Mouse (Mus musculus) adrenal gland, adult 2 months (tissue): Measurements from ENCODE around the gene Peak1. TPM values are rescaled to one million over a fixed set of nuclear protein-coding genes. Genes with fewer than 3 reads are reported as not detected.
A peak's percentile ranks its signal among the peaks of the same experiment; 100 is the strongest.

Experiments
- DNase-seq: peaks from one replicate; pipeline ENCODE4 v3.0.0; 2021
- polyA plus RNA-seq: library from polyadenylated mRNA; depleted of rRNA; stranded (reverse); fragments of >200 nt; gene quantifications from 2 replicates; pipeline ENCODE4 v1.2.3, GENCODE M21; 2012
- total RNA-seq, 2 experiments: library from RNA; stranded (reverse); gene quantifications; 2 replicates each; pipeline ENCODE4 v1.2.3; 2021

Peak1 gene
- total and polyA plus RNA-seq, 3 experiments: 10.7 to 46.4 (median 38.9) TPM

GRCm38 (mm10) chr9:56255676-56256432, 162.0 kb downstream of the Peak1 start:
- DNase-seq: no peak

- no peak for DNase-seq
Observed at GRCm38 (mm10) chr9:56244336-56244735, 173.5 kb downstream of the Peak1 start.

GRCm38 (mm10) chr9:56243885-56244284, 174.0 kb downstream of the Peak1 start:
- DNase-seq: no peak

GRCm38 (mm10) chr9:56242686-56243085, 175.2 kb downstream of the Peak1 start:
- DNase-seq: no peak

DNA sequence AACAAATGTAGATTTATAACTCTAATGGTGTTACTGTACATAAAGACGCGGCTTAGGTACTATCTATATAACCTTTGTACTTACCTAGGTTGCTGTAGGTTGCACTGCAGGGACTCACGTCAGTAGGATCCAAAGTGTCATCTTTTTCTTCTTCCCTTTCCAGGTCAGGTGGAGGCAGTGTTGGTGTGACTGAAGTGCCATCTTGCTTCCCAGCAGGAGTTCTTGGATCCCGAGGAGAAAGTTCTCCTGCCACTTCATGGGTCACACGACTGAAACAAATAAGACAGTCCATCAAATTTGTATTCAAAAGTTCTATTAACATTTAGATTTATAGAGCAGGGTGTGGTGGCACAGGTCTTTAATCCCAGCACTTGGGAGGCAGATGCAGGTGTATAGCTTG, 176.8 kb downstream of the Peak1 start:
- no peak for DNase-seq

- DNase-seq: no peak
Observed at GRCm38 (mm10) chr9:56235871-56236298, 182.0 kb downstream of the Peak1 start.

GRCm38 (mm10) chr9:56235281-56235680, 182.6 kb downstream of the Peak1 start:
- no peak for DNase-seq

- no peak for DNase-seq
Observed at GRCm38 (mm10) chr9:56234561-56234960, 183.3 kb downstream of the Peak1 start.

DNA sequence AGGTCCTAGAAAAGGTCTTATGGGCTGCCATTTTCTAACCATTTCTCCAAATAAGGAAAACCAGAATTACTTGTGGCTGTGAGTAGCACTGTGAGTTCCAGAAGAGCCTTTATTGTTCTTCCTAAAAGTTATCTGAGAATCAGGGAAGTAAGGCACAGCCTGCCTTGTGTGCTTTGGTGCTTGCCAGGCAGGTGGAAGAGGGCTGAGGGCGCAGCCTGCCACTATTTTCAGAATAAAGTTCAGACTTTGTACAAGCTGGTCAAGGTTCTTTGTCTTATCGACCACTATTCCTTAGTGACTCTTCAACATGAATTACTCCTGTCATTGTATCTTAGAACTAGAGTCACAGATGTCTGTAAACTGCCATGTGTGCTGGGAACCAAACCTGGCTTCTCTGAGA, 184.6 kb downstream of the Peak1 start:
- no peak for DNase-seq

DNA sequence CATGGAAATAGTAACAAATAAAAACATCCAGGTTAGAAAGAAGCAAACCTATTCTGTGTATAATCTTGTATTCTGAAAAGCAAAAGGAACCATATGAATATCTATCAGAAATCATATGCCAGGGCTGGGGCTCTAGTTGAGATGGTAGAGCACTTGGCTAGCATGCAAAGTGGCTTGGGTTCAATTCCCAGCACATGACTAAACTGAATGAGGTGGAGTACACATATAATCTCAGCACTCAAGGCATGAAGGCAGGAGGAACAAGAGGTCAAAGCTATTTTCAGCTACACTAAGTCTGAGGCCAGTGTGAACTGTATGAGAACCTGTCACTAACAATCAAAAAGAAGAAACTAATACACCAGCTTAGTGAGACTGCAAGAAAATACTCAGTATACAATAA, 187.0 kb downstream of the Peak1 start:
- DNase-seq: no peak

- DNase-seq: no peak
Observed at GRCm38 (mm10) chr9:56227626-56228025, 190.2 kb downstream of the Peak1 start.

GRCm38 (mm10) chr9:56223429-56224051, 194.3 kb downstream of the Peak1 start:
- DNase-seq: peak; percentile 76

DNA sequence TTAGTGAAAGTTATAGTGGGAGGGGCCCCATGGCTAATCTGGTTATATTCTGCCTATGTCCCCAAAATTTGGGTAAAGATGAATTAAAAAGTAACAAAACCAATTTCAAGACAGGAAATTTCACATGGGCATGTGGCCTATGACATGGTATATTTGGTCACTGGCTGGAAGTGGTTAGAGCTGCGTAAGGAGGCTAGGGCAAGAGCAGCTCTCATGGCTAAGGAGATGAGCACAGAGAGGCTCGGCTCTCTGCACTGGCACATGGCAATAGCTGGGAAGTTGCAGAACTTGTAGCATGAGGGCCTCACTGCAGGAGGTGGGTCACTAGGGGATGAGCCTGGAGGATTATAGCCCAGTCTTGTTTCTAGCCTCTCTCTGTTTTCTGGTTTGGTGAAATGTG, 199.0 kb downstream of the Peak1 start:
- no peak for DNase-seq

DNA sequence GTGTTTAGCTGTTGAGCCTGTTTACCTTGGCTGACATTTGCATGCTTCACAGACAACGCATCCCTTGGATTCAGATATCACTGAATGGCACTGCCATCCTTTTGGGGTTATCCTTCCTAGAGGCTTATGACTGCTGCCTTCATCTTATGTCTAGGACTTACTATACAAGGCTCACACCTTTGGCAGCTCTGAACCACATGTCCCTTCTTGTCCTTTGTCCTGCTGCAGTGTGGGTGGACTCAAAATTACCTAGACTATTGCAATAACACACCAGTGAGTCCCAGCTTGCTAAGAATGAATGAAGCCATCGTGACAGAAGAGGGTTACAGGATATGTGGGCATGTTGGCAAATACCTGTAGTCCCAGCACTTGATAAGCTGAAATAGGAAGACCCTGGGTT, 199.8 kb downstream of the Peak1 start:
- no peak for DNase-seq

GRCm38 (mm10) chr9:56217386-56217785, 200.5 kb downstream of the Peak1 start:
- DNase-seq: no peak

DNA sequence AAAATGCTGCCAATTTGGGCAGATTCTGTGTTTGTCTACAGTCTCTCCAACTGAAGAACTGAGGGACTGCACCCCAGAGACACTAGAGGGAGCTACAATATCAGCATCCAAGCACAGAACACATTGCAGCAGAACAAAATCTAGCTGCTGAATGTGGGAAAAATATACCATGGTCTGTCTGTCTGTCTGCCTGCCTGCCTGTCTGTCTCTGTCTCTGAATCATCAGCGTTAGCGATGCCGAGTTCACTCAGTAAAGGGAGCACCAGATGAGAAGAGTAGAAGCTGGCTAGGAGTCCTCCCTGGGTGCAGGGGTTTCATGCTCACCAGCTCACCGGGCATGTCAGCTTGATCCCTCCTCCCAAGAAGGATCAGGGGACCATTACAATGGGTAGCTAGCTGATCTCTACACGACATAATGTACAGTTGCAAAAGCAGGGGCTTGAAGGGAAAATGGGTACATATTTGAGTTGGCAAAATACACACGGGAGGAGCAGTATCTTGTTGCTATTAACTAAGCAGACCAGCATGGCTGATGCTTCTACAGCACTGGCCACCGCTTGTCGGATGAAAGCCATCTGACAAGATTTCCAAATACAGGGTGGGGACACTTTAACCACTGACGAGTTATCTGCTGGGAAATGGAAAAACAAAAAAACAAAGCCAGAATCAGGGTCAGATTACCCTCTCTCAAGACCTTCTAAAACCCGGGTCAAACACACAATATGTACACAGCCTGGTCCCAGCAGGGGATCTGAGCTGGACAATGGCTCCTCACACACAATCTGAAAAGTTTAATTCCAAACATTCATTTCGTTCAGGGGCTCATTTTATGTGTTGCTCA, 204.2 kb downstream of the Peak1 start:
- DNase-seq: peak; percentile 67

DNA sequence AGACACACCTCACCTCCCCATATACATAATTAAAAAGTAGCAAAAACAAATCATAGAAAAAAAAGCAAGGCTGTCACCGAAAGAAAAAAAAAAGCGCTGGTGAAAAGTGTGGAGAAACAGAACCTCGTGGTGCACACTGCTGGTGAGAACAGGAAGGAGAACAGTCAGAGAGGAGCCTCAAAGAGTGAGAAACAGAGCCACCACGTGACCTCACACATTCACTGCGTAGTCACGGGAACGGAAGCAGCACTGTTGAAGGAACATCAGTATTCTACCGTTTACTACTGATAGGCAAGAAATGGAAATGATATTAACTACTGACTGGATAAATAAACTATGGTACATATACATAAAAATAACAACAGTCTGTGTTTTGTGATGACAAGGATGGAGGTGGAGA, 209.1 kb downstream of the Peak1 start:
- DNase-seq: no peak

- DNase-seq: peak; percentile 24
Observed at GRCm38 (mm10) chr9:56207516-56207915, 210.4 kb downstream of the Peak1 start.

- no peak for DNase-seq
Observed at GRCm38 (mm10) chr9:56207083-56207482, 210.8 kb downstream of the Peak1 start.

DNA sequence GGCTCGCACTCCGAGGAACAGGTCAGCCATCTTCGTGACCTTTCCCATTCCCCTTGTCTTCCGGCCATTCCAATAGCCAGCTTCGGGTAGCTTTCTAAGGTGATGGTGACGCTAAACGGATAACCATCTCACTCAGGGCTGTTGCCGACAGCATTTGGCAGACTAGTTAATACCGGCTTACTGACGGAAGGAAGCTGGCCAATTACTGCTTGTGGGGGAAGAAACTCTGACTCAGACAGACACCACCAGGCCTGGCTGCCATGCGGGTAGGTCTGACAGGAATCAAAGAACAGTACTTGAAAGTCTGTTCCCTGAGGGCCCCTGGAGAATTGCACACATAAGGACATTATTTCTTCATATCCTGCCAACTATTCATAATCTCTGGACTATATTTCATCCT, 212.5 kb downstream of the Peak1 start:
- DNase-seq: no peak

- peak; percentile 61 for DNase-seq
Observed at GRCm38 (mm10) chr9:56204316-56204715, 213.6 kb downstream of the Peak1 start.

- DNase-seq: peak; percentile 80
Observed at GRCm38 (mm10) chr9:56200645-56201314, 217.1 kb downstream of the Peak1 start.
